Mouse (Mus musculus) kidney, embryonic 14.5 days (tissue): ENCODE results near the gene Bricd5. TPM values are rescaled to one million over a fixed set of nuclear protein-coding genes. Genes with fewer than 3 reads are reported as not detected.

Source experiments
- ATAC-seq: fragments of 200-750 bp; cut with Nextera tagmentation; 2 replicates; pipeline ENCODE4 v1.8.0; 2017; ENCODE audit warnings: moderate number of reproducible peaks, mild to moderate bottlenecking, moderate TSS enrichment, moderate library complexity; ENCODE audit not compliant: low FRiP score, low TSS enrichment
- H3K27ac ChIP-seq: fragments of 300-500 bp; sonication (generic); 2 replicates; pipeline ENCODE4 v1.5.1; 2014; ENCODE audit warnings: low read depth, mild to moderate bottlenecking, low read length, moderate library complexity, mixed read lengths
- H3K27me3 ChIP-seq: fragments of 300-500 bp; sonication (generic); 2 replicates; pipeline ENCODE4 v1.6.1; 2014; ENCODE audit warnings: mild to moderate bottlenecking, low read length; ENCODE audit not compliant: control insufficient read depth, insufficient read depth
- H3K36me3 ChIP-seq: fragments of 300-500 bp; sonication (generic); 2 replicates; pipeline ENCODE4 v1.6.1; 2014; ENCODE audit warnings: low read length, mixed read lengths; ENCODE audit not compliant: control insufficient read depth, insufficient read depth
- H3K4me1 ChIP-seq: fragments of 300-500 bp; sonication (generic); 2 replicates; pipeline ENCODE4 v1.6.1; 2014; ENCODE audit warnings: low read length, mixed read lengths; ENCODE audit not compliant: control insufficient read depth, insufficient read depth
- H3K4me2 ChIP-seq: fragments of 300-500 bp; sonication (generic); replicated peaks from 2 replicates; pipeline ENCODE4 v1.6.1; 2014; ENCODE audit warnings: low read depth, mild to moderate bottlenecking, low read length
- H3K4me3 ChIP-seq: fragments of 300-500 bp; sonication (generic); 2 replicates; pipeline ENCODE4 v1.5.1; 2014; ENCODE audit warnings: mild to moderate bottlenecking, low read length
- H3K9ac ChIP-seq: fragments of 300-500 bp; sonication (generic); 2 replicates; pipeline ENCODE4 v1.6.1; 2014; ENCODE audit warnings: low read depth, mild to moderate bottlenecking, low read length, moderate library complexity
- H3K9me3 ChIP-seq: fragments of 300-500 bp; sonication (generic); 2 replicates; pipeline ENCODE4 v1.6.1; 2016; ENCODE audit warnings: low read length; ENCODE audit not compliant: control insufficient read depth
- whole genome bisulfite sequencing: fragments of 180-500 bp; shearing (Covaris S2); extraction: QIAGEN DNeasy Blood & Tissue Kit; methylation state at CpG from one replicate; pipeline ENCODE4 v1.1.7; 2014; 5-methylcytosine and 5-hydroxymethylcytosine counted together
- polyA plus RNA-seq: library from polyadenylated mRNA; unstranded; fragments of >200 nt; fragmentation: Nextera tagmentation; extraction: Ambion mirVana; gene quantifications from 2 replicates; pipeline ENCODE4 v1.2.1, GENCODE M21; 2014

Bricd5 gene
- polyA plus RNA-seq, 1 experiment from 2014 or later = 1.6 TPM

- Histone ChIP-seq H3K4me1 (peaks cover 3% of the 10 kb centered on the region; the same call in 1 of the 2 replicates), H3K4me2 (no peak overlapping the region), H3K9me3 (no peaks in the 10 kb centered on the region), H3K27ac (no peak overlapping the region), H3K27me3 (no peaks in the 10 kb centered on the region), H3K4me3 (no peak overlapping the region), H3K9ac (no peak overlapping the region), H3K36me3 (peaks cover 29% of the 10 kb centered on the region)
- WGBS = 94% methylated on average over 30 of the region's 30 CpGs
- no peak for ATAC-seq
These were observed 31.7 kb downstream of the Bricd5 start for GRCm38 (mm10) chr17:24505286-24505955.

DNA sequence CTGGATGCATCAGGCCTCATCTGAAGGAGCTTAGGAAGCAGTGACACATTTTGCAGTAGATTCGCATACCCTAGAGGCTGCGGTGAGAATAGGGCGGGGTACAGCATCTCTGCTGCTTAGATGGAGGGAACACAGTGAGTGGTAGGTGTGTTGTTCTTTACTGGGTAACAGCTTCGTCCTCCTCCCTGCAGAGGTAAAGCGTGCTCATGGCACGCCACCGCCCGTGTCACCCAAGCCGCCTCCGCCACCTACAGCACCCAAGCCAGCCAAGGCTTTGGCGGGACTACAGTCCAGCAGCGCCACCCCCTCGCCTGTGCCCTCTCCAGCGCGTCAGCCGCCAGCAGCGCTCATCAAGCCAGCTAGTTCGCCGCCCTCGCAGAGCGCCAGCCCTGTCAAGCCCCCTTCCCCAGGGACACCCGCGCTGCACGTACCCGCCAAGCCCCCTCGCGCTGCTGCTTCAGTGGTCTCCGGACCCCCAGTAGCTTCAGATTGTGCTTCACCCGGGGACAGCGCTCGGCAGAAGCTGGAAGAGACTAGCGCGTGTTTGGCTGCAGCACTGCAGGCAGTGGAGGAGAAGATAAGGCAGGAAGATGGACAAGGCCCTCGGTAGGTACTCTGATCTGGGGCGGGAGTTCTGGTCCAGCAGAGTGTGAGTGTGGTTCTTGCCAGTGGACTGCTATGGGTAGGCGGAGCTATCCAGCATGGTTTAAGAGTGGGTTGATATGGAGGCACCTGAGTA lies 32.8 kb downstream of the Bricd5 start:
- Histone ChIP-seq H3K36me3 (peaks cover 38% of the 10 kb centered on the region), H3K9ac (no peak overlapping the region), H3K4me3 (0 out of 2 replicates have a peak overlapping the region, but pooled peaks have one; percentile 16), H3K4me1 (peaks cover 3% of the 10 kb centered on the region; the same call in 1 of the 2 replicates), H3K27me3 (no peaks in the 10 kb centered on the region), H3K9me3 (no peaks in the 10 kb centered on the region), H3K27ac (no peak overlapping the region), H3K4me2 (peak overlapping the region; percentile 37)
- ATAC-seq = 0 out of 2 replicates have a peak, but pooled peaks have one; percentile 32
- WGBS = 26% methylated on average over 36 of the region's 36 CpGs

DNA sequence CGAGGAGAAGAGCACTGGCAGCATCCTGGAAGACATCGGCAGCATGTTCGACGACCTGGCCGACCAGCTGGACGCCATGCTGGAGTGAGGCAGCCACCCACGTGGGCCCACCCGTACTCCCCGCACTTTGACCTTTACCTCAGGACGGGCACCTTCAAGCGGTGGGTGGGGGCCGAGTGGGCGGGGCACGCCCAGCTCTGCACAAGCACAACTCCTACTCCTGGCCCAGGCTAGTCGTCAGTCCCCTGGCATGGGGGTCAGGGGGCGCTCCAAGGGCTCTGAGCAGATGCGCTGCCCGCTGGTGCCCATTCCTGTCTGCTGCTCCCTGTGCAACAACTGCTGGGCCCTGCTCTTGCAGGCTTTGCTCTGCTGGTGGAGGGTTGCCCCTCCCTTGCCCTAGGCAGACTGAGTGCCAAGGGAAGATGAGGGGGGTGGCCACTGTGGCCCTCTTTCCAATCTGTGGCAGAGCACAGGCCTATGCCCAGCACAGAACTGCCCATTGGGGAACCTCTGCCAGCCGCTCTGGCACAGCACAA lies 33.5 kb downstream of the Bricd5 start:
- Histone ChIP-seq H3K4me3 (no peak overlapping the region), H3K4me1 (peaks cover 3% of the 10 kb centered on the region; the same call in 1 of the 2 replicates), H3K9ac (no peak overlapping the region), H3K9me3 (no peaks in the 10 kb centered on the region), H3K27ac (no peak overlapping the region), H3K4me2 (peak overlapping the region; percentile 37), H3K27me3 (no peaks in the 10 kb centered on the region), H3K36me3 (peaks cover 45% of the 10 kb centered on the region)
- 52% methylated on average over 18 of the region's 19 CpGs for WGBS
- ATAC-seq = no peak

DNA sequence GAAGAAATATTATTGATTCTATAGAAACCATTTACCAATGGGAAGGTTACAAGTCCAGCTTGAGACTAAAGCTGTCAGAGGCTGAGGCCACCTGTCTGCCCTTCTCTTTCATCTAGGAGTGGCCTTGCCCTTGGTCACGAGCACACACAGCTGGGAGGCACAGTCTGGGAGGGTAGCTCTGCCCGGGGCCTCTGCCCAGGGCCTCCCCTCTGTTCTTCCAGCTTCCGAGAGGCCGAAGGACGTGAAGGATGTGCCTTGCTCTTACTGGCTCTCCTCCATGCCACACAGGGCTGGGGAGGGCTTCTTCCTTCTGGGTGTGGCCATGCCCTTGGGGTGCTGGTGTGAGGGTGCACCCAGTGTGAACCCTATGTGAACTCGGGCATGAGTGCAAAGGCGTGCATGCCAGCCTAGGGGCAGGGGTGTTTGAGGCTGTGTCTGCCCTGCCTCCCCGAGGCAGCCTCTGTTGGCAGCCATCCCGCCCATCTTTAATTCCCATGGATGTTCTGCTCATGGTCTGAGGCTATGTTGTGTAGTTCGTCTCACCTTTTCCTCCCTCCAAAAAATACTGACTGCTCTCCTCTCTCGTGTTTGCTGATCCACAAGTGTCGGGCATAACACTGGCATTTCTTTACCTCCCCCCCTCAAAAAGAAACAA lies 34.2 kb downstream of the Bricd5 start:
- H3K4me2 ChIP-seq = no peak overlapping the region
- no peaks in the 10 kb centered on the region for H3K27me3 ChIP-seq
- no peak overlapping the region for H3K27ac ChIP-seq
- 82% methylated on average over 12 of the region's 12 CpGs for WGBS
- no peak overlapping the region for H3K4me3 ChIP-seq
- no peaks in the 10 kb centered on the region for H3K9me3 ChIP-seq
- ATAC-seq = no peak
- H3K4me1 ChIP-seq = peaks cover 3% of the 10 kb centered on the region; the same call in 1 of the 2 replicates
- H3K36me3 ChIP-seq = peaks cover 49% of the 10 kb centered on the region
- no peak overlapping the region for H3K9ac ChIP-seq

DNA sequence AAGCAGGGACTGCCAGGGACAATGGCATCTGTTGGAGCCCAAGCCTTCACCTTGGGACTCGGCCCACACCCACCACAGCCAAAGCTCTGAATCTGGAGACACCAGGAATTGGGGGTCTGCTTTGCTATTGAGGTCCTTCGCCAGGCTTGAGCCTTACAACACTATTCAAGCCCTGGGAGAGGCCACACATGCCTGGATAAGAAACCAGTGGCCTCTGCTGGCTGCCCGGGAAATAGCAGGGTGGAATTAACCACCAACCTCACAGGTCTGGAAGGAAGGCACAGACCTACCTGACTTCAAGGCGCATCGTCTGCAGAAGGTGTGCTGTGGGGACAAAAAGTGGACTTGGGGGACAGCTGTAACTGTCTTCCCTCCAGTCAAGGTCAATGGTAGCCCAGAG lies 39.9 kb downstream of the Bricd5 start:
- Histone ChIP-seq H3K27me3 (no peaks in the 10 kb centered on the region), H3K36me3 (peaks cover 85% of the 10 kb centered on the region), H3K4me3 (no peak overlapping the region), H3K9me3 (no peaks in the 10 kb centered on the region), H3K9ac (no peak overlapping the region), H3K27ac (no peak overlapping the region), H3K4me1 (no peaks in the 10 kb centered on the region), H3K4me2 (peak overlapping the region; percentile 6; the same call in 1 of the 2 replicates)
- 54% methylated on average over 5 of the region's 5 CpGs for WGBS
- peak; percentile 30 for ATAC-seq

- Histone ChIP-seq H3K9ac (no peak overlapping the region), H3K27ac (peak overlapping the region; percentile 66; the same call in 1 of the 2 replicates), H3K9me3 (no peaks in the 10 kb centered on the region), H3K4me1 (no peaks in the 10 kb centered on the region), H3K4me2 (peak overlapping the region; percentile 6; the same call in 1 of the 2 replicates), H3K27me3 (no peaks in the 10 kb centered on the region), H3K36me3 (peaks cover 82% of the 10 kb centered on the region), H3K4me3 (no peak overlapping the region)
- 84% methylated on average over 24 of the region's 24 CpGs for WGBS
- ATAC-seq = no peak
These were observed 40.9 kb downstream of the Bricd5 start for GRCm38 (mm10) chr17:24514270-24515257.

DNA sequence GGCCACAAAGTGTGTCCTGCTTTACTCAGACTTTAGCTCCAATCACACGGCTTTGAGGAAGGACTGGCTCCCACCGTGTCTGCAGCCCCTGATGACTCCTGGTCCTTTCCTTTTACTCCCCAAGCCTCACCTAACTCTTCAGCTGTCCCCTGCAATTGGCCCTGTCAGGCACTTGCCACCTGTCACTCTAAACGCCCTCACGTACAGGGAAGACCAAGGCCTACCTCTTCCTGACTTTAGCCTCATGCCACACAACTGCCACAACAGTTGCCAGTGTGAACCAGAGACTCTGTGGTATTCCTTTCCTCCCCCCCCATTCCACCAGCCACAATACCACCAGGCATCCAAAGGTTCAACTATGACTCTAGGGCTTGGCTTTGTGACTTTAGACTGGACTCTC lies 46.8 kb downstream of the Bricd5 start:
- no peaks in the 10 kb centered on the region for H3K4me1 ChIP-seq
- WGBS = 89% methylated on average over 4 of the region's 4 CpGs
- no peak overlapping the region for H3K27ac ChIP-seq
- H3K27me3 ChIP-seq = no peaks in the 10 kb centered on the region
- no peak overlapping the region for H3K9ac ChIP-seq
- no peak overlapping the region for H3K4me2 ChIP-seq
- H3K9me3 ChIP-seq = no peaks in the 10 kb centered on the region
- ATAC-seq = no peak
- peaks cover 34% of the 10 kb centered on the region for H3K36me3 ChIP-seq
- no peak overlapping the region for H3K4me3 ChIP-seq

DNA sequence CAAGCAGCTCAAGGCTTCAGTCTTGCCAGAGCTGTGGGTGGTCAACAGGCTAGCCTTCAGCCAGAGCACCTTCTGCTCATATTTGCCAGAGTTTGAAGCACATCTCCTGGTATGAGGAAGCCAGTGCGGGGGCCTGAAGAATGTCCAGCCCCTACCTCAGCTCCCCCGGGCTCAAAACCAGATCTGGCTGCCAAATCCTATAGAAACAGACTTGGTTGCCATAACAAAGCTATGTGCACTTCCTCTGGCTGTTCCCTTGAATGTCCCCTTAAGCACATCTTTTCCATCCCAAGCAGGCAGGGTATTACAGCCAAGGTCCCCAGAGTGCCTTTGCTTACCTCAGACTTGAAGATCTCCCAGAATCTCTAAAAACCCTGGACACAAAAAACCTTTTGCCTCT lies 51.0 kb downstream of the Bricd5 start:
- WGBS = 83% methylated on average over 2 of the region's 2 CpGs
- H3K36me3 ChIP-seq = peaks cover 6% of the 10 kb centered on the region
- H3K4me3 ChIP-seq = no peak overlapping the region
- H3K27me3 ChIP-seq = no peaks in the 10 kb centered on the region
- peaks cover 14% of the 10 kb centered on the region for H3K4me1 ChIP-seq
- H3K4me2 ChIP-seq = no peak overlapping the region
- H3K9me3 ChIP-seq = no peaks in the 10 kb centered on the region
- no peak for ATAC-seq
- no peak overlapping the region for H3K9ac ChIP-seq
- H3K27ac ChIP-seq = no peak overlapping the region
